Mouse (Mus musculus): Measurements from ENCODE around the gene Simc1. TPM values are rescaled to one million over a fixed set of nuclear protein-coding genes. Genes with fewer than 3 reads are reported as not detected.

The Simc1 gene
- total RNA-seq, 2 experiments from 2014 or later = 2.6 to 3.6 TPM

DNA sequence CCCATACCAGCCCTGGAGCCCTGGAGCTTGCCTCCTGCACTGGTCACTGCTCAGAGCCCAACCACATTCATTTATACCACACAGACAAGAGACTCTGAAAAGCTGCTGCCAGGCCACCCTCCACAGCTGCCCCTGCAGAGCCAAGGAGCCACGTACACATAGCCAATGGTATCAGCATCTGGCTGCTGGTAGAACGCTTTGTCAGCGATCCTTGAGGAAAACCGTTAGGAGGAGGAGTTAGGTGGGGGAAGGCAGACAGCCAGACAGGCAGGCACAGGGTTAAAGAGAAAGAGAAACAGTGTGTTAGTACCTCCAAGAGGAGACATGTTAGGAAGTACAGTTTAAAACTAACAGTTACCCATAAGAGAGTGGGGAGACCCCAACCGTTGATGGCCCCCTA, 93.3 kb downstream of the Simc1 start:
- Histone ChIP-seq H3K27ac (peak overlapping the region; percentile 46; the same call in 1 of the 2 replicates), H3K4me3 (no peak overlapping the region)
- no peak for TF ChIP-seq CTCF (IDR thresholded peaks at IDR 0.05)
- DNase-seq = no peak
- intact Hi-C loops (cut with DNase I) = no loop called here

DNA sequence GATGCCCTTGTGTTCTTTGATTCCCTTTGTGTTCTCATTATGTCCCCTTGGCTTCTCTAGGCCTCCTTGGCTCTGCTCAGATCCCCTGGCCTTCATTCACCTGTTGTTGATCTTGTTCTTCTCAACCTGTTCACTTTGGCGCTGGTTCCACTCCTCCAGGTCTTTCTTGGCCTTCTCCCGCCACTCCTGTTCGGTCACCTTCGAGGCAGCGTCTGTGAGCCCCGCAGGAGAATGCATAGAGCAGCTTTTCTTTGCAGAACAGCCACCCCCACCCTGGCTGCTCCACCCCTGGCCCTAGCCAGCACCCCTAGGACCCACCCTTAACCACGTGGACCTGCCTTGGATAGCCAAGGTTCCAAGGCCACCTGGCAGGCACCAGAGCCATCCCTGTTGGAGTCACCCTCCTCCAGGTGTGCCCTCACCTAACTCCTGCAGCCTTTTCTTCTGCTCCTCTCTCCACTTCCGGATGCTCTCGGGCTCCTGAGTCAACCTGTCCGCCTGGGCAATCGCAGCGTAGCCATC, 95.1 kb downstream of the Simc1 start:
- intact Hi-C loops (cut with DNase I) = no loop called here
- DNase-seq = no peak
- Histone ChIP-seq H3K27ac (no peak overlapping the region), H3K4me3 (no peak overlapping the region)
- no peak for TF ChIP-seq CTCF (IDR thresholded peaks at IDR 0.05)

Small RNAs within 50 kb of the gene (microRNA-seq; reads per million reads assigned to microRNA genes)
- gene Gm24195 = not detected

Other genes with a start within 250 kb of the Simc1 start
- under 1 TPM; 0.46 to 0.84 TPM for gene Cplx2, start 132.4 kb upstream of the Simc1 start, total RNA-seq (2021)
- 10 to 100 TPM; 14.7 to 16.5 TPM for gene Thoc3, start 34.9 kb upstream of the Simc1 start, total RNA-seq (2021)
- gene 4833439L19Rik, start 61.7 kb downstream of the Simc1 start, total RNA-seq (2021) = 100 to 1,000 TPM; 192 to 200 TPM
- gene Arl10, start 71.2 kb downstream of the Simc1 start, total RNA-seq (2021) = 1 to 10 TPM; 2.0 to 3.2 TPM
- 10 to 100 TPM; 16.2 to 20.5 TPM for gene Nop16, start 86.3 kb downstream of the Simc1 start, total RNA-seq (2021)
- 100 to 1,000 TPM; 148 to 150 TPM for gene Higd2a, start 86.4 kb downstream of the Simc1 start, total RNA-seq (2021)
- 100 to 1,000 TPM; 130 to 160 TPM for gene Cltb, start 107.6 kb downstream of the Simc1 start, total RNA-seq (2021)
- gene Faf2, start 118.0 kb downstream of the Simc1 start, total RNA-seq (2021) = 10 to 100 TPM; 11.1 to 16.8 TPM
- 10 to 100 TPM; 23.3 to 34.1 TPM for gene Rnf44, start 190.1 kb downstream of the Simc1 start, total RNA-seq (2021)
- not detected for gene Cdhr2, start 197.7 kb downstream of the Simc1 start, total RNA-seq (2021)
- not detected for gene Gprin1, start 246.1 kb downstream of the Simc1 start, total RNA-seq (2021)

Measured in gastrocnemius, adult 2 months (tissue).